Mouse (Mus musculus) lung, postnatal 0 days (tissue): ENCODE results near the gene Fkbp1b. TPM values are rescaled to one million over a fixed set of nuclear protein-coding genes. Genes with fewer than 3 reads are reported as not detected.

Experiments
- ATAC-seq: fragments of 200-750 bp; cut with Nextera tagmentation; 2 replicates; pipeline ENCODE4 v1.8.0; 2017; ENCODE audit warnings: moderate library complexity
- DNase-seq: peaks from one replicate; pipeline ENCODE4 v3.0.0-alpha.2; 2016; ENCODE audit warnings: low spot score
- H3K27ac ChIP-seq: fragments of 300-500 bp; sonication (generic); 2 replicates; pipeline ENCODE4 v1.5.1; 2014; ENCODE audit warnings: antibody characterized with exemption, mild to moderate bottlenecking, low read length, mixed read lengths
- H3K27me3 ChIP-seq: fragments of 300-500 bp; sonication (generic); replicated peaks from 2 replicates; pipeline ENCODE4 v1.6.1; 2014; ENCODE audit warnings: low read length, mixed read lengths; ENCODE audit not compliant: insufficient read depth
- H3K36me3 ChIP-seq: fragments of 300-500 bp; sonication (generic); 2 replicates; pipeline ENCODE4 v1.6.1; 2014; ENCODE audit warnings: low read length, mixed read lengths; ENCODE audit not compliant: insufficient read depth
- H3K4me1 ChIP-seq: fragments of 300-500 bp; sonication (generic); 2 replicates; pipeline ENCODE4 v1.6.1; 2014; ENCODE audit warnings: antibody characterized with exemption, low read depth, low read length, mixed read lengths; ENCODE audit not compliant: insufficient read depth
- H3K4me2 ChIP-seq: fragments of 300-500 bp; sonication (generic); replicated peaks from 2 replicates; pipeline ENCODE4 v1.6.1; 2014; ENCODE audit warnings: low read depth, mild to moderate bottlenecking, low read length, moderate library complexity, mixed read lengths
- H3K4me3 ChIP-seq: fragments of 300-500 bp; sonication (generic); 2 replicates; pipeline ENCODE4 v1.5.1; 2014; ENCODE audit warnings: low read depth, low read length
- H3K9ac ChIP-seq: fragments of 300-500 bp; sonication (generic); replicated peaks from 2 replicates; pipeline ENCODE4 v1.6.1; 2014; ENCODE audit warnings: low read depth, mild to moderate bottlenecking
- H3K9me3 ChIP-seq: fragments of 300-500 bp; sonication (generic); 2 replicates; pipeline ENCODE4 v1.6.1; 2016; ENCODE audit warnings: low read length, mixed read lengths
- CTCF ChIP-seq: IDR thresholded peaks from 2 replicates; pipeline ENCODE4 v1.5.1; 2016; ENCODE audit warnings: antibody characterized with exemption, mild to moderate bottlenecking
- EP300 ChIP-seq: IDR thresholded peaks from 2 replicates; pipeline ENCODE4 v1.6.1; 2016; ENCODE audit warnings: antibody characterized with exemption, mild to moderate bottlenecking, control low read depth
- WGBS: fragments of 180-500 bp; shearing (Covaris S2); extraction: QIAGEN DNeasy Blood & Tissue Kit; methylation state at CpG from one replicate; pipeline ENCODE4 v1.1.7; 2014; 5-methylcytosine and 5-hydroxymethylcytosine counted together
- polyA plus RNA-seq: library from polyadenylated mRNA; unstranded; fragments of >200 nt; fragmentation: Nextera tagmentation; extraction: Ambion mirVana; gene quantifications from 2 replicates; pipeline ENCODE4 v1.2.1, GENCODE M21; 2015

Fkbp1b gene
- polyA plus RNA-seq, 1 experiment from 2014 or later = 13.7 TPM

- H3K9me3 ChIP-seq = no peaks in the 10 kb centered on the region
- WGBS = 51% methylated on average over 4 of the region's 4 CpGs
- TF ChIP-seq CTCF (no peak; the same call in 1 of the 2 replicates), EP300 (no peak)
- no peak for ATAC-seq
- H3K9ac ChIP-seq = no peak overlapping the region
- H3K27ac ChIP-seq = no peak overlapping the region
- no peak for DNase-seq
- H3K36me3 ChIP-seq = no peaks in the 10 kb centered on the region
- H3K4me2 ChIP-seq = no peak overlapping the region
- H3K4me1 ChIP-seq = peaks cover 11% of the 10 kb centered on the region
- no peak overlapping the region for H3K4me3 ChIP-seq
- H3K27me3 ChIP-seq = no peaks in the 10 kb centered on the region
These were observed 30.9 kb upstream of the Fkbp1b start for GRCm38 (mm10) chr12:4872273-4872672.

- Histone ChIP-seq H3K27ac (no peak overlapping the region), H3K27me3 (no peaks in the 10 kb centered on the region), H3K9me3 (no peaks in the 10 kb centered on the region), H3K9ac (no peak overlapping the region), H3K4me2 (no peak overlapping the region), H3K4me1 (peaks cover 11% of the 10 kb centered on the region), H3K4me3 (no peak overlapping the region), H3K36me3 (no peaks in the 10 kb centered on the region)
- 87% methylated on average over 5 of the region's 5 CpGs for WGBS
- TF ChIP-seq EP300 = no peak
- TF ChIP-seq CTCF = no peak
- DNase-seq = no peak
- ATAC-seq = no peak
These were observed 29.9 kb upstream of the Fkbp1b start for GRCm38 (mm10) chr12:4871260-4871659.

- Histone ChIP-seq H3K27ac (no peak overlapping the region), H3K36me3 (no peaks in the 10 kb centered on the region), H3K4me2 (no peak overlapping the region), H3K9ac (no peak overlapping the region), H3K27me3 (no peaks in the 10 kb centered on the region), H3K4me1 (peaks cover 3% of the 10 kb centered on the region), H3K9me3 (no peaks in the 10 kb centered on the region), H3K4me3 (no peak overlapping the region)
- WGBS = 82% methylated on average over 8 of the region's 8 CpGs
- TF ChIP-seq CTCF (no peak), EP300 (no peak)
- ATAC-seq (no peak), DNase-seq (no peak)
These were observed 27.5 kb upstream of the Fkbp1b start for GRCm38 (mm10) chr12:4868924-4869323.

- ATAC-seq (no peak), DNase-seq (no peak)
- no peak for TF ChIP-seq EP300
- no peak for TF ChIP-seq CTCF
- H3K9me3 ChIP-seq = no peaks in the 10 kb centered on the region
- H3K36me3 ChIP-seq = no peaks in the 10 kb centered on the region
- H3K4me3 ChIP-seq = no peak overlapping the region
- WGBS = 53% methylated on average over 4 of the region's 4 CpGs
- no peak overlapping the region for H3K9ac ChIP-seq
- H3K27me3 ChIP-seq = no peaks in the 10 kb centered on the region
- no peak overlapping the region for H3K27ac ChIP-seq
- no peaks in the 10 kb centered on the region; the same call in 1 of the 2 replicates for H3K4me1 ChIP-seq
- no peak overlapping the region for H3K4me2 ChIP-seq
These were observed 22.9 kb upstream of the Fkbp1b start for GRCm38 (mm10) chr12:4864338-4864690.

GRCm38 (mm10) chr12:4863654-4864337, 22.4 kb upstream of the Fkbp1b start:
- Histone ChIP-seq H3K36me3 (no peaks in the 10 kb centered on the region), H3K9me3 (no peaks in the 10 kb centered on the region), H3K27me3 (no peaks in the 10 kb centered on the region), H3K4me2 (no peak overlapping the region), H3K9ac (no peak overlapping the region), H3K4me3 (no peak overlapping the region), H3K27ac (no peak overlapping the region), H3K4me1 (no peaks in the 10 kb centered on the region; the same call in 1 of the 2 replicates)
- WGBS = 23% methylated on average over 4 of the region's 4 CpGs
- TF ChIP-seq CTCF = peak; percentile 19
- no peak for TF ChIP-seq EP300
- peak; percentile 79 for ATAC-seq
- peak; percentile 80 for DNase-seq

- Histone ChIP-seq H3K4me1 (no peaks in the 10 kb centered on the region; the same call in 1 of the 2 replicates), H3K9ac (no peak overlapping the region), H3K4me3 (no peak overlapping the region), H3K36me3 (no peaks in the 10 kb centered on the region), H3K4me2 (no peak overlapping the region), H3K27ac (no peak overlapping the region), H3K9me3 (no peaks in the 10 kb centered on the region), H3K27me3 (no peaks in the 10 kb centered on the region)
- TF ChIP-seq CTCF (peak; percentile 39), EP300 (no peak)
- no peak for DNase-seq
- no peak for ATAC-seq
- WGBS = 87% methylated on average over 4 of the region's 4 CpGs
These were observed 21.3 kb upstream of the Fkbp1b start for GRCm38 (mm10) chr12:4862672-4863071.
